ENCODE assay signal across 17 mouse cellular contexts in the genomic region with DNA sequence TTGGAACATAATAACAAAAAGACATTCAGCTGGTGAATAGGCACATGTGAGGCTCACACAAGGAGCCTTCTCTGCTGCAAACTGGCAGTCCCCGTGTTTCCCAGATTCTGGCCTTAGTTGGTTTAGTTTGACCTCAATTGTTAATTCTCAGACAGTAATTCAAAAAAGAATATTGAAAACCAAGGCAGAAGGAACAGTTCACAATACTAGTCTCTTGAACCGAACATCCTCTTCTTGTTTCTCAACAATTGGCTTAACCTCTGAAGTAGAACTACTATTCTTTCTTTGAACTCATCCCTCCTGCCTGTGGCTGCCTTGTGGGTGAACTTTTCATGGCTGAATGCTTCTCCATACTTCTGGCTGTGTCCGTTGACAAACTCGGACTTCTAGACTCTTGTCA.
"Had no signal": no experiment of that assay in that cellular context is flagged by ENCODE, and none has a peak within 500 bp of the region (broad histone marks: within the 10 kb centered on the region; RNA-seq: fewer than 3 reads in every experiment).

No protein-coding gene starts in this region.

- ATAC-seq: liver, postnatal 0 days; lung, postnatal 0 days; midbrain, embryonic 15.5 days had no signal

- H3K4me2 ChIP-seq: liver, embryonic 13.5 days; liver, embryonic 15.5 days; lung, embryonic 15.5 days; midbrain, embryonic 12.5 days; midbrain, embryonic 15.5 days; neural tube, embryonic 12.5 days had no signal

- H3K9me3 ChIP-seq: liver, embryonic 13.5 days; liver, embryonic 15.5 days; lung, embryonic 15.5 days; megakaryocyte, embryonic 14.5 days; midbrain, embryonic 12.5 days; midbrain, embryonic 15.5 days; neural tube, embryonic 12.5 days had no signal

- H3K9ac ChIP-seq: liver, embryonic 13.5 days; liver, embryonic 15.5 days; liver, postnatal 0 days; lung, embryonic 15.5 days; midbrain, embryonic 12.5 days; midbrain, embryonic 15.5 days; neural tube, embryonic 12.5 days had no signal

- H3K36me3 ChIP-seq: liver, embryonic 13.5 days; liver, embryonic 15.5 days; lung, embryonic 15.5 days; midbrain, embryonic 12.5 days; midbrain, embryonic 15.5 days; neural tube, embryonic 12.5 days had no signal

- DNase-seq: liver, embryonic 13.5 days; liver, postnatal 0 days; lung, adult 2 months; lung, postnatal 14 days; lung, postnatal 36 days; right cerebral cortex, postnatal 14 days; thymus, adult 18-20 months; thymus, postnatal 14 days; thymus, postnatal 4 days had no signal

- H3K27ac ChIP-seq: liver, embryonic 13.5 days; liver, embryonic 15.5 days; lung, embryonic 15.5 days; macrophage; midbrain, embryonic 12.5 days; midbrain, embryonic 15.5 days; neural tube, embryonic 12.5 days had no signal

- H3K4me1 ChIP-seq: liver, embryonic 13.5 days; liver, embryonic 15.5 days; lung, embryonic 15.5 days; megakaryocyte, embryonic 14.5 days; midbrain, embryonic 12.5 days; midbrain, embryonic 15.5 days; neural tube, embryonic 12.5 days had no signal

- H3K27me3 ChIP-seq: liver, embryonic 13.5 days; liver, embryonic 15.5 days; lung, embryonic 15.5 days; megakaryocyte, embryonic 14.5 days; midbrain, embryonic 12.5 days; midbrain, embryonic 15.5 days; neural tube, embryonic 12.5 days had no signal

- H3K4me3 ChIP-seq: liver, embryonic 13.5 days; liver, embryonic 15.5 days; lung, embryonic 15.5 days; megakaryocyte, embryonic 14.5 days; midbrain, embryonic 12.5 days; midbrain, embryonic 15.5 days; neural tube, embryonic 12.5 days had no signal
